Mouse (Mus musculus): ENCODE data around the gene Trpv2. TPM values are rescaled to one million over a fixed set of nuclear protein-coding genes. Genes with fewer than 3 reads are reported as not detected.

Gene Trpv2
- polyA plus RNA-seq (2016; fragmentation: Nextera tagmentation; extraction: Ambion mirVana) = 6.4 and 7.3 TPM in 2 replicates

DNA sequence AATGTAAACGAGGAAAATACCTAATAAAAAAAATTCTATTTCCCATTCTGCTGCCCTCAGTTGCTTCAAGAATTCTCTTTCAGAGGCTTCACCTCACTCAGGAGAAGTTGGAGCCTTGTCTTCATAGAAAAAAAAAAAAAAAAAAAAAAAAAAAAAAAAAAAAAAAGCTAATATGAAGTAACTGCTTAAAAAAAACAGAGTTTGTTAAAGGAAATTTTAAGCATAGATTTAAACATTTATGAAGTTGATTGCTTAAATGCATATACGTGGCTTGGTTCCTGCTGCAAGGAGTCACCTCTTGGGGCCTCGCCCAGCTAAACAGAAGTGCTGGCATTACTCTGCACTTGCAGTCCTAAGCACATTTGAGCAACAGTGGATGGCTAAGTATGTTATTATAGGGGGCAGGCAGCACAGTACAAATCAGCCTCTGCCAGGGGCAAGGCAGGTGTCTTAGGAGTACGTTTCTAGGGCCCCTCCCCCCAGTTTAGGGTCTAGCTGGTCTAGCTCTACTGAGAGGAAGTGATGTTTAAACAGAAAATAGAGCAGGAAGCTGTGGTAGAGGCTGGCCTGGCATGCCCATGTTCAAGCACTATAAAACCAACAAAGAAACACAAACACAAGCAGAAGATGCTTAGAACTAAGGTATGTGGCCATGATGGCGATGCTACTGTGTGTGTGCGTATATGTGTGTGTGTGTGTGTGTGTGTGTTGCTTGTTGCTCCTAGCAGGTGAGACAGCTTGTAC lies at the start of gene Trpv2:
Gene Trpv2 (plus strand): TSS at position 528 of the 744 bp plus-strand sequence.
- 81% methylated on average over 6 of the region's 6 CpGs for WGBS
- Histone ChIP-seq H3K9me3 (no peaks in the 10 kb centered on the region), H3K36me3 (replicated peaks) (no peaks in the 10 kb centered on the region), H3K4me2 (peak within 1 kb of the TSS; percentile 91), H3K4me3 (replicated peaks) (peak within 1 kb of the TSS; percentile 47), H3K9ac (peak within 1 kb of the TSS; percentile 56), H3K27me3 (peaks cover 20% of the 10 kb centered on the region), H3K27ac (no peak within 1 kb of the TSS), H3K4me1 (peaks cover 8% of the 10 kb centered on the region)
- no peak for ATAC-seq (ENCODE audit: low FRiP score)

DNA sequence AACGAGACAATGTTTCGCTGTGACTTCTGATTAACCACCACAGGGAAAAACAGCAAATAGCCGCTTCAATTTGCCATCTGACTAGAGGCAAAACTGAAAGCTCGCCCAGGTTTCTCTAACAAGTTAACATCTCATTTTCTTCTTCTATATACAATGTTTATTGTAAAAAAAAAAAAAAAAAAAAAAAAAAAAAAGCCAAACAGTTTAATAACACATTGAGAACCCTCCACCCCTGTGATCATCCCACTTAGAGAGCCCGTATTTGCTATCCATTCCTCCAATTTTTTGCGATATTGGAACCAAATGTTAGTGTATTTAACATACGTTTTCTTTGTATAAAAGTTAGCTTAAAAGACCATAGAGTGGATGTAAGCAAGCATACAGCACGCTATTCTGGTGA lies 37.2 kb upstream of the Trpv2 start:
- ATAC-seq (ENCODE audit: low FRiP score) = no peak
- peaks cover 4% of the 10 kb centered on the region; the same call in 1 of the 2 replicates for H3K27me3 ChIP-seq
- H3K4me2 ChIP-seq = peak overlapping the region; percentile 79
- H3K9me3 ChIP-seq = no peaks in the 10 kb centered on the region
- no peak overlapping the region for H3K27ac ChIP-seq
- peaks cover 13% of the 10 kb centered on the region for H3K4me1 ChIP-seq
- H3K36me3 ChIP-seq (replicated peaks) = peaks cover 24% of the 10 kb centered on the region
- H3K9ac ChIP-seq = no peak overlapping the region
- 84% methylated on average over 8 of the region's 8 CpGs for WGBS
- H3K4me3 ChIP-seq (replicated peaks) = peak overlapping the region; percentile 92; the same call in 1 of the 2 replicates

DNA sequence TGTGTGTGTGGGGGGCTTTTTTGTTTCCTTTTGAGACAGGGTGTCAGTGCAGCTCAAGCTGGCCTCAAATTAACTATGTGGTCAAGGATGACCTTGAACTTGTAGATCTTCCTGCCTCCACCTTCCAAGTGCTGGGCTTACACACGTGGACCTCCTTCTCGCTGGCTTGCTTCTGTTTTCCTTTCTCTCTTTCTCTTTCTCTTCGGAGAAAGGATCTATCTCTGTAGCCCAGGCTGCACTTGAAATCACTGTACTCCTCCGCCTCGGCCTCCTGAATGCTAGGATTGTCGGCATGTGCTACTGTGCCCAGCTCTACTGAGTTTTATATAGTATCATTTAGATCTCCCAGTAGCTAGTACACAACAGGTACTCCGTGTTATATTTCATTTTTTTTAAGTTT lies 36.7 kb upstream of the Trpv2 start:
- H3K4me3 ChIP-seq (replicated peaks) = peak overlapping the region; percentile 92
- ATAC-seq (ENCODE audit: low FRiP score) = no peak
- H3K4me2 ChIP-seq = peak overlapping the region; percentile 79
- H3K4me1 ChIP-seq = peaks cover 13% of the 10 kb centered on the region
- no peak overlapping the region for H3K27ac ChIP-seq
- H3K27me3 ChIP-seq = peaks cover 4% of the 10 kb centered on the region; the same call in 1 of the 2 replicates
- 0 out of 2 replicates have a peak overlapping the region, but pooled peaks have one; percentile 47 for H3K9ac ChIP-seq
- 18% methylated on average over 7 of the region's 7 CpGs for WGBS
- no peaks in the 10 kb centered on the region for H3K9me3 ChIP-seq
- H3K36me3 ChIP-seq (replicated peaks) = peaks cover 20% of the 10 kb centered on the region; the same call in 1 of the 2 replicates

DNA sequence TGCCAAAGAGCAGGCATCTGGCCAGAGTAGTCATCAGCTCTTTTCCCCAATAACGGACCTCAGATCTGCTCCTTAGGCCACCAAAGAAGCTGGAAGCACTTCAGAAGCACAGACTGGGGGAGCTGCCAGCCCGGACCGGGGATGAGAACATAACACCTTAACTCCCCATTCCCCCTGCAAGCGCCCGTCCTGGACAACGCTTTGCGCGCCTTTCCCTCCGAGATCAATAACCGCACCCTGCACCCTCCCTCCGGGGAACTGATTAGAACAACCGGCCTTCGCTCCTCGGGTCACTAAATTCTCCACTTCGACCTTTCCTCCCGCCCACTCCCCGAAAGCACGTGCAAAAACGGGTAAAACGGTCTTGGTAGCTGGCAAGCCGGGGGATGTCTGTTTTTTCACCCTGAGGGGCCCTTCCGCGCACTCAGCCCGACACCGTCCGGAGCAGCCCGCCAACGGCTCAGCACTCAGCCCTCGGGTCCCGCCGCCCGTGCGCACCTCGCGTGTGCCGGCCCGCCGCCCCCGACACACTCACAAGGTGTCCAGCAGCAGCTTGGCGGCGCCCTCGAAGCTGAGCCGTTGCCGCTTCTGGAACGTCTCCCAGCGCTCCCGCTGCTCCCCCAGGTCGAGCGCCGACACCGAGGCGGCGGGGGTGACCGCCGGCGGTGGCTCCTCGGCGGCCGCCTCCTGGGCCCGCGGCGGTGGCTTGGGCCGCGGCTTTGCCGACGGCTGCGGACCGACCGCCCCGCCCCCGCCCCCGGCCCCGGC lies 35.8 kb upstream of the Trpv2 start:
- H3K4me1 ChIP-seq = peaks cover 13% of the 10 kb centered on the region
- peak overlapping the region; percentile 79 for H3K4me2 ChIP-seq
- peak overlapping the region; percentile 98 for H3K9ac ChIP-seq
- H3K4me3 ChIP-seq (replicated peaks) = peak overlapping the region; percentile 92
- H3K9me3 ChIP-seq = no peaks in the 10 kb centered on the region
- peaks cover 4% of the 10 kb centered on the region; the same call in 1 of the 2 replicates for H3K27me3 ChIP-seq
- whole genome bisulfite sequencing = under 1% methylated on average over 71 of the region's 73 CpGs
- peak overlapping the region; percentile 87 for H3K27ac ChIP-seq
- peaks cover 13% of the 10 kb centered on the region; the same call in 1 of the 2 replicates for H3K36me3 ChIP-seq (replicated peaks)
- ATAC-seq (ENCODE audit: low FRiP score) = peak; percentile 84

DNA sequence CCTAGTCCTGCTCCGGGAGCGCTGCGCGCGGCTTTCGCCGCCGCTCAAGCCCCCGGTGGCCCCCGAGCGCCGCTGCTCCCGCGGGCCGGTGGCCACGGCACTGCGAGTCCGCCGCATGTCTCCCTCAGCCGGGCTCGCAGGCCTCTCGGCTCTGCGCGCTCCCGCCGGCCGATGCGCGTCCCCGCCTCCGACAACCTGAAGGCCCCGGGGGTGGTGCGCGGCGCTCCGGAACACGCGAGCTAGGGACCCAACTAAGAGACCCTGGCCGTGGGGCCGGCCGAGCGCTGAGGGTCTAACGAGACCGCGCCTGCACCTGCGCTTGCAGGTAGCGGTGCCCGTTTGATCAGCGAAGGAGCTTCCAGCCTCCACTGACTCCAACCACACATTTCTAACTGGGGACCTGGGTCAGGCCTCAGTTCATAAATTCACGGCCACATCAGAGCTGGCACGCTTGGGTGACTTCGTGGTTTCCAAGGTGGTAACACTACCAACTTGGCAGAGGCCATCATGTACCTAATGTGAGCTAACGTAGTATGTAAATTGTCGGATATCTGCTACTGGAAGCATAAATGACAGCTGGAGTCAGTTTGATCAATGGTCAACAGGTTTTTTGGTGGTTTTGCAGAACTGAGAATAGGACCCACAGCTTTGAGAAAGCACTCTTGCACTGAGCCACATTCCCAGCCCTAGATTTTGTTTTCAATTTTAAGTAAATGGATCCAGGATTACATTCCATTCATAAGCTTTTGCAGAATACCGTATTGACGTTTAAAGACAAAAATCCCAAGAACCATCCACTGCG lies 35.0 kb upstream of the Trpv2 start, which contains the start of gene Cenpv:
Gene Cenpv (minus strand): TSS at position 173 of the 802 bp plus-strand sequence.
- H3K9ac ChIP-seq = peak within 1 kb of the TSS; percentile 98
- peak within 1 kb of the TSS; percentile 79 for H3K4me2 ChIP-seq
- no peaks in the 10 kb centered on the region for H3K9me3 ChIP-seq
- peaks cover 4% of the 10 kb centered on the region; the same call in 1 of the 2 replicates for H3K27me3 ChIP-seq
- peak; percentile 84 for ATAC-seq (ENCODE audit: low FRiP score)
- peaks cover 13% of the 10 kb centered on the region for H3K4me1 ChIP-seq
- H3K4me3 ChIP-seq (replicated peaks) = peak within 1 kb of the TSS; percentile 92
- H3K27ac ChIP-seq = peak within 1 kb of the TSS; percentile 87
- WGBS = 6% methylated on average over 55 of the region's 57 CpGs
- H3K36me3 ChIP-seq (replicated peaks) = 0 out of 2 replicates have a peak, but pooled peaks cover 7% of the 10 kb centered on the region

DNA sequence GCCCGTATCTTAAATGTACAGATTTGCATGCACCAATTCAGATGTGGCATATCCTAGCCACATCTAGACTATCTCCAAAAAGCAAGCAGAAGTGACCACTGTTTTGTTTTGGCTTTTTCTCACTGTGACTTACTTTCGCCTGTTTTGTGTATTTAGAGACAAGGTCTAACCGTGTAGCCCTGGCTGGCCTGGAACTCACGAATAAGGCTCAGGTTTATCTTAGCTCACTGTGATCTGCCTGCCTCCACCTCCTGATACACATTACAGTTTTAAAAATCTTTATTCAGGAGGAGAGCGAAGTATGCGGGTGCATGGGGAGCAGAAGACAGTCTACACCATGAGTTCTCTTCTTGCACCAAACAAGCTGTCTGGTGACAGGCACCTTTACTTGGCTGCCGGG lies 34.1 kb upstream of the Trpv2 start:
- no peak overlapping the region for H3K4me3 ChIP-seq (replicated peaks)
- peaks cover 4% of the 10 kb centered on the region; the same call in 1 of the 2 replicates for H3K27me3 ChIP-seq
- 84% methylated on average over 7 of the region's 7 CpGs for WGBS
- peaks cover 13% of the 10 kb centered on the region for H3K4me1 ChIP-seq
- ATAC-seq (ENCODE audit: low FRiP score) = no peak
- 0 out of 2 replicates have a peak, but pooled peaks cover 6% of the 10 kb centered on the region for H3K36me3 ChIP-seq (replicated peaks)
- no peak overlapping the region for H3K27ac ChIP-seq
- H3K9me3 ChIP-seq = no peaks in the 10 kb centered on the region
- H3K4me2 ChIP-seq = no peak overlapping the region
- H3K9ac ChIP-seq = no peak overlapping the region

DNA sequence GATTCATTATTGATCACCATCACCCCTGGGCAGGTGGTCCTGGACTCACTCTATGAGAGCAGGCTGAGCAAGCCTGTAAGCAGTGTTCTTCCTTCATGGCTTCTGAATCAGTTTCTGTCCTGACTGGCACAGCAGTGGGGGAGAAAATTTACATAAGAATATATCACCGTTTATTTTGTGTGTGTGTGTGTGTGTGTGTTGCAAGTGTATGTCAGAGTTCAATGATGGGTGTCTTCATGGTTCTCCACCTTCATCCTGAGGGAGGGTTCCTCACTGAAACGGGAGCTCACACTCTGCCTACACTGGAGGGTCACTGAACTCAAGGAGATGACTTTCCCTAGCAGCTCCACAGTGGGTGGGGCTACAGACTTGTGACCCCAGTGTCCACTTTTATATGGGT lies 33.3 kb upstream of the Trpv2 start:
- WGBS = 66% methylated on average over 2 of the region's 2 CpGs
- Histone ChIP-seq H3K9me3 (no peaks in the 10 kb centered on the region), H3K27me3 (peaks cover 4% of the 10 kb centered on the region; the same call in 1 of the 2 replicates)

DNA sequence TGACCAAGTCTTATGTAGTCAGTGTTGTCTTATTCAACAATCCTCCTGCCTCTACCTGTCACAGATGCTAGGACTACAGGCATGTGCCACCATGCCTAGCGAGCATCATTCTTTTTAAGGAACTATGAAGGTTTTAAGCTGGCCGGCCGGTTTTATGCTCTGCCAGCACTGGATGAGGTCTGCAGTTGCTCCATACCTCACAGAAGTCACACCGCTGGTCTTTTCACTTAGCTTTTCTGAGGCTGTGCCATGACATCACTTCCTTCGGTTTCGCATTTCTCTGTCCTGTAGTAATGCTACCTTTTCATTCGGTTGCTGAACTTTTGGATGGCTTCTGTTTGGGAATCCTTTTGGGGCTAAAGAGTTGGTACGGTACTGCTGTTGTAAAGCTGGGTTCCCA lies 32.7 kb upstream of the Trpv2 start:
- no peak for ATAC-seq (ENCODE audit: low FRiP score)
- H3K9me3 ChIP-seq = no peaks in the 10 kb centered on the region
- H3K27ac ChIP-seq = no peak overlapping the region
- no peaks in the 10 kb centered on the region for H3K36me3 ChIP-seq (replicated peaks)
- WGBS = 85% methylated on average over 8 of the region's 8 CpGs
- peaks cover 13% of the 10 kb centered on the region for H3K4me1 ChIP-seq
- H3K4me3 ChIP-seq (replicated peaks) = no peak overlapping the region
- H3K27me3 ChIP-seq = peaks cover 4% of the 10 kb centered on the region; the same call in 1 of the 2 replicates
- H3K4me2 ChIP-seq = no peak overlapping the region
- no peak overlapping the region for H3K9ac ChIP-seq

More for the DNA sequence above, 33.3 kb upstream of the Trpv2 start:
- no peak overlapping the region for H3K9ac ChIP-seq
- H3K27ac ChIP-seq = no peak overlapping the region
- H3K4me1 ChIP-seq = peaks cover 13% of the 10 kb centered on the region
- no peaks in the 10 kb centered on the region for H3K36me3 ChIP-seq (replicated peaks)
- H3K4me2 ChIP-seq = no peak overlapping the region
- H3K4me3 ChIP-seq (replicated peaks) = no peak overlapping the region
- no peak for ATAC-seq (ENCODE audit: low FRiP score)

DNA sequence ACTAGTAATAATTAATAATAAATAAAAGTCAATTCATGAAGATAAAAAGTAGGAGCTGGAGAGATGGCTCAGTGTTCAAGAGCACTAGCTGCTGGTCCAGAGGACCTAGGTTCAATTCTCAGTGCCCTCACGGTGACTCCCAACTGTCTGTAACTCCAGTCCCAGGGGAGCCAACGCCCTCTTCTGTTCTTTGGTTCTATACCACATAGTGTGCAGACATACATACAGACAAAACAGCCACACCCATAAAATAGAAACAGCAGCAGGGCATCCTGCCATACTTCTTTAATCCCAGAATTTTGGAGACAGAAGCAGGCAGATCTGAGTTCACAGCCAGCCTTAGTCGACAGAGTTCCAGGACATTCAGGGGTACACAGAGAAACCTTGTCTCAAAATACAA lies 30.3 kb upstream of the Trpv2 start:
- 91% methylated on average over 3 of the region's 3 CpGs for WGBS
- H3K9me3 ChIP-seq = no peaks in the 10 kb centered on the region
- H3K9ac ChIP-seq = no peak overlapping the region
- no peak overlapping the region for H3K27ac ChIP-seq
- H3K4me1 ChIP-seq = peaks cover 7% of the 10 kb centered on the region
- no peak overlapping the region for H3K4me3 ChIP-seq (replicated peaks)
- H3K4me2 ChIP-seq = no peak overlapping the region
- no peaks in the 10 kb centered on the region for H3K36me3 ChIP-seq (replicated peaks)
- H3K27me3 ChIP-seq = peaks cover 4% of the 10 kb centered on the region; the same call in 1 of the 2 replicates
- no peak for ATAC-seq (ENCODE audit: low FRiP score)

DNA sequence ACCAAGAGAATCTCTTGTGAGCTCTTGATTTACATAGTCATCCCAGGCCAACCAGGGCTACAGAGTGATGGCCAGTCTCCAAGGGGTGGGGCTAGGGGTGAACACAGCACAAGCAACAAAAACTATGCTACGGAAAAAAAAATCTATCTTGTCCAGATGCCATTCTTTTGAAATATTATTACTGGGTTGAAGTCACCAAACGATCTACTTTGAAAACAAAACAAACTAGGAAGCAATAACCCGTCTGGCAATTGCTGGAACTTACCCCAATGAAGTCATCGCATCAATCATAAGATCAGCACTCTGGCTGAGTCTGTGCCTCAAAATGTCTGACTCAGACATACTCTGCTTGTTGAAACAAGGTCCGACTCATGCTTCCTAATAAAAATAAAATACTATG lies 24.5 kb upstream of the Trpv2 start:
- Histone ChIP-seq H3K36me3 (replicated peaks) (peaks cover 19% of the 10 kb centered on the region), H3K27me3 (no peaks in the 10 kb centered on the region), H3K4me2 (peak overlapping the region; percentile 55), H3K4me3 (replicated peaks) (peak overlapping the region; percentile 67), H3K4me1 (peaks cover 31% of the 10 kb centered on the region), H3K27ac (peak overlapping the region; percentile 96), H3K9ac (peak overlapping the region; percentile 75), H3K9me3 (no peaks in the 10 kb centered on the region)
- no peak for ATAC-seq (ENCODE audit: low FRiP score)
- 29% methylated on average over 5 of the region's 5 CpGs for WGBS

DNA sequence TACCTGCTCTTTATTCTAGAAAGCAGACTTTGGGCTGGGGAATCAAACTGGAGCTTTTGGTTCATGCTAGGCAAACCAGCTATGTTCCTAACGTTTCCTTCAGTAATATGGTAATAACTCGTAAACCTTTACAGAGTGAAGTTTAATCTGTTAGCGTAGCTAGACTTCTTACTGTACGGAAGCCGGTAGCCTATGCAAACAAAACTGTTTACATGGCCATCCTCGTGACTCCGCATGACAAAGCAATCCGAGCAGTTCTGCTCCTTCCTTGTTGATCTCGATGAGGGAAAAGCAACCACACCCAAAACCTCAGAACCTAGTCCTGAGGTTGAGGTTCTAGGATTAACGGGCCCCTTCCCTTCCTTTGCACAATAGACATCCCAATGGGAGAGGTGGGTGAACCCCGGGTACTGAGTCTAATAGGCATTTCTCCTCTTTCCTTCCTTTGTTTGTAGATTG lies 24.0 kb upstream of the Trpv2 start:
- H3K4me3 ChIP-seq (replicated peaks) = peak overlapping the region; percentile 67
- H3K27me3 ChIP-seq = no peaks in the 10 kb centered on the region
- H3K36me3 ChIP-seq (replicated peaks) = peaks cover 23% of the 10 kb centered on the region
- 5% methylated on average over 11 of the region's 11 CpGs for WGBS
- ATAC-seq (ENCODE audit: low FRiP score) = no peak; the same call in 1 of the 2 replicates
- H3K27ac ChIP-seq = peak overlapping the region; percentile 96
- peaks cover 35% of the 10 kb centered on the region for H3K4me1 ChIP-seq
- peak overlapping the region; percentile 75 for H3K9ac ChIP-seq
- H3K9me3 ChIP-seq = no peaks in the 10 kb centered on the region
- peak overlapping the region; percentile 55 for H3K4me2 ChIP-seq
